Comparison of ENCODE assay signal across 10 mouse cellular contexts in genomic region chr7:39942262-39942900, GRCm38 (mm10).
A peak's percentile ranks its signal among the peaks of the same experiment; 100 is the strongest.
DNase-seq lines count a peak whose midpoint lies in the region; ATAC-seq and TF ChIP-seq lines count a peak whose summit lies in the region.
"Had no signal": no experiment of that assay in that cellular context is flagged by ENCODE, and none has a peak within 500 bp of the region (broad histone marks: within the 10 kb centered on the region; RNA-seq: fewer than 3 reads in every experiment).

No protein-coding gene starts in this region.

- H3K27me3 ChIP-seq in limb, embryonic 14.5 days (ENCODE audit: control insufficient read depth, insufficient read depth, low read length), result no peaks in the 10 kb centered on the region
- H3K27me3 ChIP-seq in limb, embryonic 10.5 days (ENCODE audit: low read depth, poor library complexity, severe bottlenecking), result no peaks in the 10 kb centered on the region
- no peaks in the 10 kb centered on the region for H3K27me3 ChIP-seq in hindbrain, embryonic 15.5 days
- H3K27me3 ChIP-seq: liver, embryonic 15.5 days had no signal

- H3K4me3 ChIP-seq in limb, embryonic 14.5 days (replicated peaks; ENCODE audit: low read length), result no peak overlapping the region
- no peak overlapping the region for H3K4me3 ChIP-seq in limb, embryonic 10.5 days
- no peak overlapping the region for H3K4me3 ChIP-seq in hindbrain, embryonic 15.5 days
- H3K4me3 ChIP-seq: liver, embryonic 15.5 days had no signal

- H3K4me1 ChIP-seq in limb, embryonic 14.5 days (ENCODE audit: control insufficient read depth, insufficient read depth, low read length), result no peaks in the 10 kb centered on the region
- no peaks in the 10 kb centered on the region for H3K4me1 ChIP-seq in limb, embryonic 10.5 days
- 0 out of 2 replicates have a peak, but pooled peaks cover 2% of the 10 kb centered on the region for H3K4me1 ChIP-seq in hindbrain, embryonic 15.5 days (replicated peaks)
- H3K4me1 ChIP-seq: liver, embryonic 15.5 days had no signal

- TF ChIP-seq POLR2A in limb, embryonic 14.5 days (IDR thresholded peaks at IDR 0.05; ENCODE audit: borderline replicate concordance, extremely low read depth, insufficient read depth, insufficient read length), result no peak

- H3K9ac ChIP-seq in limb, embryonic 14.5 days (ENCODE audit: low read depth, low read length, severe bottlenecking), result no peak overlapping the region
- no peak overlapping the region for H3K9ac ChIP-seq in hindbrain, embryonic 15.5 days
- H3K9ac ChIP-seq: liver, embryonic 15.5 days had no signal

- H3K36me3 ChIP-seq in limb, embryonic 14.5 days (ENCODE audit: control insufficient read depth, insufficient read depth, low read length), result no peaks in the 10 kb centered on the region
- no peaks in the 10 kb centered on the region for H3K36me3 ChIP-seq in limb, embryonic 10.5 days
- no peaks in the 10 kb centered on the region for H3K36me3 ChIP-seq in hindbrain, embryonic 15.5 days
- H3K36me3 ChIP-seq: liver, embryonic 15.5 days had no signal

- no peak overlapping the region for H3K27ac ChIP-seq in limb, embryonic 14.5 days (replicated peaks; ENCODE audit: low read depth, low read length)
- no peak overlapping the region for H3K27ac ChIP-seq in limb, embryonic 10.5 days
- no peak overlapping the region for H3K27ac ChIP-seq in hindbrain, embryonic 15.5 days (replicated peaks)
- H3K27ac ChIP-seq: kidney, postnatal 0 days; liver, embryonic 15.5 days had no signal

- peak; percentile 29 to 40 for DNase-seq in cerebellum, postnatal 14 days
- no peak for DNase-seq in cerebellum, adult 9-11 months
- DNase-seq in limb, embryonic 14.5 days (ENCODE audit: low spot score), result peak; percentile 42
- no peak for DNase-seq in limb, embryonic 10.5 days (ENCODE audit: low spot score)
- DNase-seq in adipocyte (ENCODE audit: low spot score), result peak; percentile 43
- no peak for DNase-seq in spleen, postnatal 36 days (ENCODE audit: low spot score in 2 of 2)
- DNase-seq in embryo, embryonic 10 days (ENCODE audit: low spot score), result no peak

- H3K4me2 ChIP-seq in limb, embryonic 14.5 days (replicated peaks; ENCODE audit: low read depth, low read length, severe bottlenecking), result no peak overlapping the region
- H3K4me2 ChIP-seq in hindbrain, embryonic 15.5 days, result no peak overlapping the region
- H3K4me2 ChIP-seq: liver, embryonic 15.5 days had no signal

- no peaks in the 10 kb centered on the region for H3K9me3 ChIP-seq in limb, embryonic 14.5 days (ENCODE audit: control insufficient read depth, low read length)
- H3K9me3 ChIP-seq in limb, embryonic 10.5 days (replicated peaks), result no peaks in the 10 kb centered on the region
- no peaks in the 10 kb centered on the region for H3K9me3 ChIP-seq in hindbrain, embryonic 15.5 days
- H3K9me3 ChIP-seq: liver, embryonic 15.5 days had no signal

- 53% methylated on average over 1 of the region's 1 CpGs for WGBS in limb, embryonic 14.5 days
- WGBS in limb, embryonic 10.5 days, result 91% methylated on average over 1 of the region's 1 CpGs
- 28% methylated on average over 1 of the region's 1 CpGs for WGBS in hindbrain, embryonic 15.5 days

- ATAC-seq in limb, embryonic 14.5 days (ENCODE audit: low FRiP score, low read depth), result 0 out of 2 replicates have a peak, but pooled peaks have one; percentile 15
- peak; percentile 52; the same call in 1 of the 2 replicates for ATAC-seq in hindbrain, embryonic 15.5 days (ENCODE audit: low FRiP score, low read depth)

Comparison
In these comparisons a context has a peak if more than half of its experiments do, and no peak if none do; other contexts are left out.
1. DNase-seq: peak in cerebellum, postnatal 14 days (2 of 2), limb, embryonic 14.5 days (single experiment) and adipocyte (single experiment); none in cerebellum, adult 9-11 months (single experiment), limb, embryonic 10.5 days (single experiment), spleen, postnatal 36 days (0 of 2) and embryo, embryonic 10 days (single experiment).